Mouse (Mus musculus) stomach, embryonic 14.5 days (tissue): ENCODE data around the gene Ccser1. TPM values are rescaled to one million over a fixed set of nuclear protein-coding genes. Genes with fewer than 3 reads are reported as not detected.
A peak's percentile ranks its signal among the peaks of the same experiment; 100 is the strongest.

Experiments used
- ATAC-seq: fragments of 200-750 bp; cut with Nextera tagmentation; 2 replicates; pipeline ENCODE4 v1.8.0; 2017; ENCODE audit warnings: low read depth, moderate TSS enrichment; ENCODE audit not compliant: insufficient number of reproducible peaks, insufficient read depth, low FRiP score
- H3K27ac ChIP-seq: fragments of 300-500 bp; sonication (generic); 2 replicates; pipeline ENCODE4 v1.5.1; 2014; ENCODE audit warnings: mild to moderate bottlenecking, low read length, moderate library complexity, mixed read lengths
- H3K27me3 ChIP-seq: fragments of 300-500 bp; sonication (generic); 2 replicates; pipeline ENCODE4 v1.6.1; 2014; ENCODE audit warnings: low read length, control low read depth, mixed read lengths; ENCODE audit not compliant: control insufficient read depth, insufficient read depth
- H3K36me3 ChIP-seq: fragments of 300-500 bp; sonication (generic); 2 replicates; pipeline ENCODE4 v1.6.1; 2014; ENCODE audit warnings: mild to moderate bottlenecking, control low read depth, low read length, moderate library complexity, mixed read lengths; ENCODE audit not compliant: control insufficient read depth, insufficient read depth
- H3K4me1 ChIP-seq: fragments of 300-500 bp; sonication (generic); 2 replicates; pipeline ENCODE4 v1.6.1; 2014; ENCODE audit warnings: low read length, control low read depth, mixed read lengths; ENCODE audit not compliant: control insufficient read depth, insufficient read depth
- H3K4me2 ChIP-seq: fragments of 300-500 bp; sonication (generic); replicated peaks from 2 replicates; pipeline ENCODE4 v1.6.1; 2014; ENCODE audit warnings: low read depth, low read length, control low read depth
- H3K4me3 ChIP-seq: fragments of 300-500 bp; sonication (generic); 2 replicates; pipeline ENCODE4 v1.5.1; 2014; ENCODE audit warnings: low read depth, low read length, control low read depth
- H3K9ac ChIP-seq: fragments of 300-500 bp; sonication (generic); replicated peaks from 2 replicates; pipeline ENCODE4 v1.6.1; 2014; ENCODE audit warnings: low read depth, mild to moderate bottlenecking, control low read depth, low read length, moderate library complexity, mixed read lengths
- H3K9me3 ChIP-seq: fragments of 300-500 bp; sonication (generic); 2 replicates; pipeline ENCODE4 v1.6.1; 2016; ENCODE audit warnings: low read depth, low read length, control low read depth; ENCODE audit not compliant: control insufficient read depth
- WGBS: fragments of 180-500 bp; shearing (Covaris S2); extraction: QIAGEN DNeasy Blood & Tissue Kit; methylation state at CpG from one replicate; pipeline ENCODE4 v1.1.7; 2014; 5-methylcytosine and 5-hydroxymethylcytosine counted together
- polyA plus RNA-seq: library from polyadenylated mRNA; unstranded; fragments of >200 nt; fragmentation: Nextera tagmentation; extraction: Ambion mirVana; gene quantifications from 2 replicates; pipeline ENCODE4 v1.2.1, GENCODE M21; 2014

The Ccser1 gene
- polyA plus RNA-seq, 1 experiment from 2014 or later, result 5.8 TPM

- H3K27ac ChIP-seq, result no peak overlapping the region
- no peaks in the 10 kb centered on the region for H3K4me1 ChIP-seq
- 82% methylated on average over 2 of the region's 2 CpGs for WGBS
- H3K36me3 ChIP-seq, result no peaks in the 10 kb centered on the region
- H3K9me3 ChIP-seq, result no peaks in the 10 kb centered on the region
- H3K27me3 ChIP-seq, result no peaks in the 10 kb centered on the region
- H3K4me2 ChIP-seq, result no peak overlapping the region
- ATAC-seq, result no peak
- no peak overlapping the region for H3K4me3 ChIP-seq
- no peak overlapping the region for H3K9ac ChIP-seq
These were observed 291.4 kb downstream of the Ccser1 start for GRCm38 (mm10) chr6:61471371-61472152.

- no peak overlapping the region for H3K27ac ChIP-seq
- no peak overlapping the region for H3K4me3 ChIP-seq
- H3K36me3 ChIP-seq, result no peaks in the 10 kb centered on the region
- ATAC-seq, result no peak
- H3K9ac ChIP-seq, result no peak overlapping the region
- no peaks in the 10 kb centered on the region for H3K27me3 ChIP-seq
- H3K4me1 ChIP-seq, result no peaks in the 10 kb centered on the region
- no peak overlapping the region for H3K4me2 ChIP-seq
- no peaks in the 10 kb centered on the region for H3K9me3 ChIP-seq
- 62% methylated on average over 3 of the region's 3 CpGs for WGBS
These were observed 305.2 kb downstream of the Ccser1 start for GRCm38 (mm10) chr6:61485336-61485735.

GRCm38 (mm10) chr6:61491979-61492821 lies 312.1 kb downstream of the Ccser1 start:
- Histone ChIP-seq H3K36me3 (no peaks in the 10 kb centered on the region), H3K4me3 (no peak overlapping the region), H3K9me3 (no peaks in the 10 kb centered on the region), H3K9ac (no peak overlapping the region), H3K27me3 (no peaks in the 10 kb centered on the region), H3K4me1 (no peaks in the 10 kb centered on the region), H3K4me2 (no peak overlapping the region), H3K27ac (no peak overlapping the region)
- 72% methylated on average over 4 of the region's 4 CpGs for WGBS
- ATAC-seq, result no peak

- H3K9me3 ChIP-seq, result no peaks in the 10 kb centered on the region
- WGBS, result 89% methylated on average over 5 of the region's 5 CpGs
- no peak overlapping the region for H3K27ac ChIP-seq
- H3K9ac ChIP-seq, result no peak overlapping the region
- H3K4me2 ChIP-seq, result no peak overlapping the region
- H3K4me1 ChIP-seq, result no peaks in the 10 kb centered on the region
- no peaks in the 10 kb centered on the region for H3K27me3 ChIP-seq
- no peaks in the 10 kb centered on the region for H3K36me3 ChIP-seq
- ATAC-seq, result no peak
- H3K4me3 ChIP-seq, result no peak overlapping the region
These were observed 313.3 kb downstream of the Ccser1 start for GRCm38 (mm10) chr6:61493386-61493785.

GRCm38 (mm10) chr6:61515310-61515709 lies 335.2 kb downstream of the Ccser1 start:
- no peaks in the 10 kb centered on the region for H3K9me3 ChIP-seq
- H3K36me3 ChIP-seq, result no peaks in the 10 kb centered on the region

GRCm38 (mm10) chr6:61521587-61521986 lies 341.5 kb downstream of the Ccser1 start:
- ATAC-seq, result no peak
- no peak overlapping the region for H3K9ac ChIP-seq
- H3K4me3 ChIP-seq, result no peak overlapping the region
- H3K9me3 ChIP-seq, result no peaks in the 10 kb centered on the region
- H3K4me1 ChIP-seq, result no peaks in the 10 kb centered on the region
- no peak overlapping the region for H3K4me2 ChIP-seq
- no peaks in the 10 kb centered on the region for H3K27me3 ChIP-seq
- 86% methylated on average over 2 of the region's 2 CpGs for WGBS
- no peak overlapping the region for H3K27ac ChIP-seq
- no peaks in the 10 kb centered on the region for H3K36me3 ChIP-seq

More at GRCm38 (mm10) chr6:61515310-61515709, 335.2 kb downstream of the Ccser1 start:
- 79% methylated on average over 2 of the region's 2 CpGs for WGBS
- Histone ChIP-seq H3K9ac (no peak overlapping the region), H3K4me3 (no peak overlapping the region), H3K4me1 (no peaks in the 10 kb centered on the region), H3K27ac (no peak overlapping the region), H3K4me2 (no peak overlapping the region), H3K27me3 (no peaks in the 10 kb centered on the region)
- no peak for ATAC-seq

- Histone ChIP-seq H3K27ac (no peak overlapping the region), H3K4me3 (no peak overlapping the region), H3K4me1 (no peaks in the 10 kb centered on the region), H3K4me2 (no peak overlapping the region), H3K9me3 (no peaks in the 10 kb centered on the region), H3K27me3 (no peaks in the 10 kb centered on the region), H3K36me3 (no peaks in the 10 kb centered on the region), H3K9ac (no peak overlapping the region)
- no peak for ATAC-seq
- 78% methylated on average over 3 of the region's 3 CpGs for whole genome bisulfite sequencing
These were observed 342.0 kb downstream of the Ccser1 start for GRCm38 (mm10) chr6:61522108-61522507.

GRCm38 (mm10) chr6:61523748-61524493 lies 343.8 kb downstream of the Ccser1 start:
- no peaks in the 10 kb centered on the region for H3K4me1 ChIP-seq
- no peak overlapping the region for H3K9ac ChIP-seq
- H3K9me3 ChIP-seq, result no peaks in the 10 kb centered on the region
- H3K4me3 ChIP-seq, result no peak overlapping the region
- WGBS, result 22% methylated on average over 14 of the region's 14 CpGs
- peak; percentile 86 for ATAC-seq
- H3K4me2 ChIP-seq, result no peak overlapping the region
- no peaks in the 10 kb centered on the region for H3K36me3 ChIP-seq
- no peak overlapping the region for H3K27ac ChIP-seq
- H3K27me3 ChIP-seq, result no peaks in the 10 kb centered on the region
